Mouse (Mus musculus): ENCODE results near the gene Ccer2.

Gene Ccer2

DNA sequence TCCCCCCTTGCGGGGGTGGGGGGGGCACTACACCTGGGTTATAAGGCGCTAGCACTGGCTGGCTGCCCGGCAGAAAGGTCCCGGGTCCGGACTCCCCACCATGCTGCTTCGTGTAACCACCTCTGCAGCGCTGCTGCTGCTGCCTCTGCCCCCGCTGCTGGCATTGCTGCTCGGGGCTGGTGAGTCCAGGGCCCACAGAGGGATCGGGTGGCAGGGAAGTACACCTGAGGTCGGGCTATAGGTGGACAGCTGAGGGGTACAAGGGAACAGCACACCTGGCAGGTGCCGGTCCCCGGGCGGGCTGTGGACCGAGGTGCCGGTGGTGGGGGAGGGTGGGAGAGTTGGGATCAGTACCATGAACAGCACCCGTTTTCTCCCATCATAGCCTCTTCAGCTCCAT lies at the start of gene Ccer2:
Gene Ccer2, plus strand, starts transcription at position 96 of the 400 bp plus-strand sequence.
- peak; percentile 24 for DNase-seq (ENCODE audit: extremely low spot score, low spot score)

GRCm38 (mm10) chr7:28709454-28709853 lies 46.5 kb upstream of the Ccer2 start:
- no peak for DNase-seq (ENCODE audit: extremely low spot score, low spot score)

DNA sequence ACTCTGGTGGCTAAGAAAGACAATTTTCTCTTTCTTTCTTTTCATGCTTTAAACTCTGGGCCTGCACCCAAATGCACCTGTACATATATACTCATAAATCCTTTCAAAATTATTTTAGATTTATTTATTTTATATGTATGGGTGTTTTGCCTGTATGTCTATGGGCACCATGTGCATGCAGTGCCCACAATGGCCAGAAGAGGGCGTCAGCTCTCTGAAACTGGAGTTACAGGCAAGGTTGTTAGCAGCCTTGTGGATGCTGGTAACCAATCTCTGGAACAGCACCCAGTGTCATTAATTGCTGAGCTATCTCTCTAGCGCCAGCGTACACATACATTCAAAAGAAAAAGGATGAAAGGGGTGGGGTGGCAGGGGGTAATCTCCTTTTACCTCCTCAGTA lies 45.0 kb upstream of the Ccer2 start:
- DNase-seq (ENCODE audit: extremely low spot score, low spot score), result no peak

DNA sequence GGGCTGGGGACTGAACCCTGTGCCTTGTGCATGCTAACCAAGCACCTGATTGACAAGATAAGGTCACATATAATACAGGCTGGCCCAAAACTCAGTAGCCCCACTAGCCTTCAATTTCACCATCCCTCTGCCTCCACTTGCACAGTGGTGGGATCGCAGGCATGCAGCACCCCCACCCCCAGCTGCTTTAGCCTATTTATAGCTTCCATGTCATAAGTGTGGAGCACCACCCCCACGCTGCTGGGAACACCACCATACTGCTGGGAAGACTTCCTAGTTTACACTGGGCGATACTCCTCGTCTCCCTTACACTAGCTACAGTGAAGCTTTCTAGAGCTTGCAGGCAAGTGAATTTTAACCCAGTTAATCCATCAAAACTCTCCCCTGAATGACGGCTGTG lies 41.3 kb upstream of the Ccer2 start:
- no peak for DNase-seq (ENCODE audit: extremely low spot score, low spot score)

DNA sequence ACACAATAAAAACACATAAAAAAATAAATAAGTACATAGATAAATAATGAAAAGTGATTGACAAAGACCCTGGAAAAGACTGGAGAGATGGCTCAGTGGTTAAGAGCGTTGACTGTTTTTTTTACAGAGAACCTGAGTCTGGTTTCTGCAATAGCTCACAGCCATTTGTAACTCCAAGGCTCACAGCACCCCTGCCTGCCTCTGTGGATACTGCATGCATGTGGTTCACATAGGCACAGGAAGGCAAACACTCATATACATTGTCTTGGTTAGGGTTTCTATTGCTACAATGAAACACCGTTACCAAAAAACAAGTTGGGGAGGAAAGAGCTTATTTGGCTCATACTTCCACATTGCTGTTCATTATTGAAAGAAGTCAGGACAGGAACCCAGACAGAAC lies 40.4 kb upstream of the Ccer2 start:
- DNase-seq (ENCODE audit: extremely low spot score, low spot score), result no peak

DNA sequence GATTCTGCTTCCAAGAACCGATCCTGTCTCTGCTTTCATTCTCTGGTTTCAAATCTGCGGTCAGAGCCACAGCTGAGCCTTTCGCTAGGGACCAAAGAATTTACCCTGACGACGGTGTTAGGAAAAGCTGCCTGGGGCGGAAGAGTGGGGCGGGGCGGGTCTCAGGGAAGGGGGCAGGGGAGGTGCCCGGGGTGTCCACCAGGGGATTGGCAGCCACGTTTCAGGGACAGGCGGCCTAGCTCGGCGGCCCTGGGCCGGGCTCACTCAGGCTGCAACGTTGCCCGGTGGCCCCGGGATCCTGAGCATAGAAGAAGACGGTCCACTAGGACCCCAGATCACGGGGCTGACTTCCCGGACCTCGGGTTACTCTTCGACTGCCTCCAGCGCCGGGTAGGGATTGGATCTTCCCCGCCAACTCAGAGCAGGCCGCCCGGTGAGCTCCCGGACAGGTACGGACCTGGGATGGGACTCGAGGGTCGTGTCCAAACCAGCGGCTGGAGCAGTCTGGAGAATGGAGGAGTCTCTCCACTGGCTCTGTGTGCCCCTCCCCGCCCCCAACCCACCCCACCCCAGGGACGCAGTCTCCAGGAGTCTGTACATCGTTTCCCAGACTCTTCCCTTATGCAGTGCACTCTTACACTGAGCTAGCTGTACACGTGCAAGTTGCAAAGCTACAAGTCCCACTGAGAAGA lies 39.2 kb upstream of the Ccer2 start, which contains the start of gene Fbxo17:
Gene Fbxo17, plus strand, starts transcription at position 215 of the 692 bp plus-strand sequence.
- DNase-seq (ENCODE audit: extremely low spot score, low spot score), result peak; percentile 73

DNA sequence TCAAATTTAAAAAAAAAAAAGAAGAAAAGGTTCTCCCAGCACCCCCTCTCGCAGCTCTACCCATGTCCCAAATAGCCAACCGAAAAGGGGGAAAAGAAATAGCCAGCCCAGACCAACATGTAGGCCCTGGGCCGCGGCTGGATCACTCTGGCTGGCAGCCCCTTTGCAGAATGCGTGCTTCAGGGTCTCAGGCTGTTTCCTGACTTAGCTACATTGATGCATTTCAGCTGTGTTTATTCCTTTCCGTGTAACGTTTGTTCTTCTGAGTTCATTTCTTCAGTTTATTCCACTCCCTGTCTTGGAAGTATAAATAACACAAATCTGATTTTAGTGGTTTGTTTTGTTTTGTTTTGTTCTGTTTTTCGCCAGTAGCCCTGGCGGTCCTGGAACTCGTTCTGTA lies 38.2 kb upstream of the Ccer2 start:
- DNase-seq (ENCODE audit: extremely low spot score, low spot score), result no peak

- no peak for DNase-seq (ENCODE audit: extremely low spot score, low spot score)
Measured at GRCm38 (mm10) chr7:28719159-28719558, 36.8 kb upstream of the Ccer2 start.

- DNase-seq (ENCODE audit: extremely low spot score, low spot score), result no peak
Measured at GRCm38 (mm10) chr7:28719650-28720049, 36.3 kb upstream of the Ccer2 start.

DNA sequence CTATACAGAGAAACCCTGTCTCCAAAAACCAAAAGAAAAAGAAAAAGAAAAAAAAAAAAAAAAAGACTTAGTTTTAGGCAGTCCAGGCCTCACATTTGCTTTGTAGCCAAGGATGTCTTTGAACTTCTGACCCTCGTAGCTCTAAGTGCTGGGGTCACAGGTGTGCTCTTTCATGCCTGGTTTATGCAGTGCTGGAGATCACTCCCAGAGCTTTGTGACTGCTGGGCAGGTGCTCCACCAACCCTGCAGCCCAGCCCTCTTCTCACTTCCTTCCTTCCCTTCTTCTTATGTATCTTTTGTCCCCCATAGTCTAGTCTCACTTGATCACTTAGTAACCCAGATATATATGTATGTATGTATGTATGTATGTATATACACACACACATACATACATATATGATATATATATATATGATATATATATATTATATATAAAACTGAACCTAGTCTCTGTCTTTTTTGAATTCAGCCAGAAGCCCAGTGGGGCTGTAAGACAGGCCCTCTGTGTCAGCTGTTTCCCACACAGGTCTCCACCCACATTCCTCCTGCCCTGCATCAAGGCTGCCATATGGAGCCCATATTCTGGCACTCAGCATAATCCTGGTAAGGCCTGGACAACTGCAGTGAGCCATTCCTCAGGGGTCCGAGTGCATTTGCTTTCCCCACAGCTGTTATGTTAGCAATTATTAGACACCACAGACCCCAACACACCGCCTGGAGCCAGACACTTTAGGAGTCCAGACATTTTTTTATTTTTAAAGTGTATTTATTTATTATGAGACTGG lies 35.0 kb upstream of the Ccer2 start:
- DNase-seq (ENCODE audit: extremely low spot score, low spot score), result no peak

DNA sequence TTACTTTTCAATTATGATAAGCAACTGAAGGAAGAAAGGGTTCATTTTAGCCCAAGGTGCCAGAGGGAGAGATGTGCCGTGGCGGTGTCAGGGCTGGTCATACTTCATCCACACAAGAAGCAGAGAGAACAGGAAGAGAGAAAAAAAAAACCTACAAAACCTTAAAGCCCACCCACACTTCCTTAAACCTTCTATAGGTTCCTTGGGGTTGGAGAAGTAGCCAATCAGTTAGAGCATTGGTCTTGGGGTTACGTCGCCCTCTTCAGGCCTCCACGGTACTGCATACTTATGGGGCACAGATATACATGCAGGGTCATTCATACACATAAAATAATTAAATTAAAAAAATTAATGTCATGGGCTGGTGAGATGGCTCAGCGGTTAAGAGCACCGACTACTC lies 33.9 kb upstream of the Ccer2 start:
- DNase-seq (ENCODE audit: extremely low spot score, low spot score), result no peak

- no peak for DNase-seq (ENCODE audit: extremely low spot score, low spot score)
Measured at GRCm38 (mm10) chr7:28724613-28725012, 31.4 kb upstream of the Ccer2 start.

DNA sequence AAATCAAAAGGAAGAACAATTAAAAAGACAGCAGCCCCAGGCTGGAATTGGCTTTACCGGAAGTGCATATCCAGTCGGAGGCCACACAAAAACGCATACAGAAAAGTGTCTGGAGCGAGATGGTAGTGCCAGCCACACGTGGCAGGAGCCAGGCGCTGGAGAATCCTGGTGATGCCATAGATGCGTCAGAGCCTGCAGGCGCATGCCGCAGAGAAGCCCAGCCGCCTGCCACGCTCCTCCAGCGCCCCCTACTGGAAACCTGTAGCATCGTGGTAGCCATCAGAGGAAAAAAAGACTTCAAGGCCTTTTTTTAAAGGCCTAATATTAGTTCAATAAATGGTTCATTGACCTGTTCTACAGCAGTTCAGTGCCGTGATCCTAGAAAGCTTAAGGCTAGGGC lies 29.4 kb upstream of the Ccer2 start:
- peak; percentile 79 for DNase-seq (ENCODE audit: extremely low spot score, low spot score)

DNA sequence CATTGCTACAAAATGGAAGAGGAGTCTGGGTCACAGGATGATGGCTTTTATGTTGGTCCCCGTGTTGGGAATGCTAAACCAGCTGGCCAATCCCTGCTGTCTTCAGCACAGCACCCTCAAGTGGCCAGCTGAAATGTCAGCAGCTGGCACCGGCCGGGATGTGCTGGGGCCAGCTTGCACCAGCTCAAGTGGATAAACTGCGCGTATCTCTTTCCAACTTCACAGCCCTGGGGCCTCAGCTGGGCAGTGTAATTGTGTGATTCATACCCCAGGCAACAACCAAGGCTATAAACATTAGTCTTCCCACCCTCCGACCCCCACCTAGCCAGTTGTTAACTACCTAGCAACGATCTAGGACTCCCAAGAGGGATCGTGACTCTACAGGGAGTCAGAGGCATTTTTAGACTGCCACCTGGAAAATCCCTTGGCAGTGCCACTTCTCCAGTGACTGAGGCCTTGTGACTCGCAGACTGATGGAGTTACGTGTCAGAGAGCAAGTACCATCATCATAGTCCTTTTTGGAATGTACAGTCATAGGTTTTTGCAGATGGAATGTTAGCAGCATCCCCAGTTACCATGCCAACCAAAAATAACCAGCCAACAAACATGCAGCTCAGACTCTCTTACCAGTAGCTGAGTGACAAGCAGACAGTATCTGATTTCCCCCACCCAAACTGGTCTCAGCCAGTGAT lies 28.2 kb upstream of the Ccer2 start:
- DNase-seq (ENCODE audit: extremely low spot score, low spot score), result no peak

GRCm38 (mm10) chr7:28732341-28733142 lies 23.4 kb upstream of the Ccer2 start:
- peak; percentile 82 for DNase-seq (ENCODE audit: extremely low spot score, low spot score)

GRCm38 (mm10) chr7:28733211-28733610 lies 22.8 kb upstream of the Ccer2 start:
- DNase-seq (ENCODE audit: extremely low spot score, low spot score), result no peak

DNA sequence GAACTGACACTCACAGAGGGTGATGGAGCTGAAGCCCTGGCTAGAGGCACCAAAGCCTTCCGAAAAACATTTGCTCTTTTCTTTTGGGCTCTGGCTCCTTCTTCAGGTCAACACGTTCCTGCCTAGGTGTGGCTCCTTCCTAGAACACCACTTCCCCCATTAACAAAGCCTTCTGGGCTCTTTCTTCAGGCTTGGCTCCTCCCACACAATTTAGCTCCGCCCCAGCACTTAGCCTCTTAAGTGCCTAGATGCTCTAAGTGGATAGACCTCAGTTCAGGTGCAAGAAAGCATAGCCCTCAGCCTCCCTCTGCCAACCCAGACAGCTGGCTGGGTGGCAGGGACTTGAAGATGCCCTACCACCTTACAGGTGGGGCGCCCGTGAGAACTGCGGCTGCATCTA lies 20.3 kb upstream of the Ccer2 start:
- DNase-seq (ENCODE audit: extremely low spot score, low spot score), result no peak

- no peak for DNase-seq (ENCODE audit: extremely low spot score, low spot score)
Measured at GRCm38 (mm10) chr7:28739829-28740228, 16.1 kb upstream of the Ccer2 start.

DNA sequence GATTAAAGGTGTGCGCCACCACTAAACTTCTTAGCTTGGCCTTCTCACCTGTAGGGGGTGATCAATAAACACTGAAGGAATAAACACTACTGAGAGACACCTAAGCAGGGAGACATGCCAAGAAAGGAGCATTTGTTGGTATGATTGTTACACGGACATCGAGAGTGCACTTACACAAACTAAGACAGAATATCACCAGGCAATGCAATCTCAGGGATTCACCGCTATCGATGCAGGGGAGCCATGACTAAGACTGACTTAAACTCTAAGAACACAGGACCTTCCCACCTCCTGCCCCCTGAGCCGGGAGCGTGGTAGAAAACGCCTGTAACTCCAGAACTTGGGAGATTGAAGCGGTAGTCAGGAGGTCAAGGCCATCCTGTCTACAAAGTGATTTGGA lies 15.0 kb upstream of the Ccer2 start:
- no peak for DNase-seq (ENCODE audit: extremely low spot score, low spot score)

- DNase-seq (ENCODE audit: extremely low spot score, low spot score), result no peak
Measured at GRCm38 (mm10) chr7:28741368-28741708, 14.6 kb upstream of the Ccer2 start.

DNA sequence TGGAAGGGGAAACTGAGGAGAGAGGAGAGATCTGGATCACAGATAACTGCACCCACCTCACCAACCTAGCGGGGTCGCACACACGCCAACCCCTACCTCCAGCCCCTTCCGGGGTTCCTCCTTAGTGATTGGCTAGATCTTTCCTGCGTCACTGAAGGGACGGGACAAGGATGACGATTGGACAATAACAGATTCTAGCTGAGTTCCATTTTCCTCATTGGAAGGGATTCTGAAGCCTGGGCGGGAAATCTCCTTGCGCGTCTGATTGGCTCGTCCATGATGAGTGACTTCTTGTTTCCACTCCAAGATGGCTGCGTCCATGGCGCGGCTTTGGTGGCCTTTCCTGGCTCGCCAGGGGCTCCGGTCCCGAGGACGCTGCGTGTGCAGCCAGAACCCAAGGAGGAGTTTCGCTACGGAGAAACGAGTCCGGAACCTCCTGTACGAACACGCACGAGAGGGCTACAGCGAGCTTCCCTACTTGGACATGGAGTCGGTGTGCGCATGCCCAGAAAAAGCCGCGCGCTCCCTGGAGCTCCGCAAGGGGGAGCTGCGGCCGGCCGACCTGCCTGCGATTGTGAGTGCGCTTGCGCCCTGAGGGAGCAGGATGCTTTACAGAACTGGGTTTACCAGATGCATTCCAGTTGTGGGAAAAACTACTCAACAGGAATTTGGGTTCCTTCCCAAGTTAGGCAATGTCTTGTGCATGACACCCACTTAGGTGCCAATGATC lies 14.1 kb upstream of the Ccer2 start, which contains the start of the genes Mrps12 and Sars2:
Gene Mrps12, minus strand, starts transcription at position 112 of the 730 bp plus-strand sequence.
Gene Sars2, plus strand, starts transcription at position 284 of the 730 bp plus-strand sequence.
- DNase-seq (ENCODE audit: extremely low spot score, low spot score), result peak; percentile 99
